Mouse (Mus musculus) hindbrain, embryonic 13.5 days (tissue): ENCODE measurements around the gene Dyrk3. TPM values are rescaled to one million over a fixed set of nuclear protein-coding genes. Genes with fewer than 3 reads are reported as not detected.

ENCODE experiments used
- ATAC-seq: fragments of 200-750 bp; cut with Nextera tagmentation; 2 replicates; pipeline ENCODE4 v1.8.0; 2017; ENCODE audit warnings: moderate TSS enrichment; ENCODE audit not compliant: low FRiP score
- H3K27ac ChIP-seq: fragments of 300-500 bp; sonication (generic); 2 replicates; pipeline ENCODE4 v1.5.1; 2015; ENCODE audit warnings: inconsistent platforms, mild to moderate bottlenecking, moderate library complexity
- H3K27me3 ChIP-seq: fragments of 300-500 bp; sonication (generic); 2 replicates; pipeline ENCODE4 v1.6.1; 2015; ENCODE audit warnings: mild to moderate bottlenecking, inconsistent platforms
- H3K36me3 ChIP-seq: fragments of 300-500 bp; sonication (generic); 2 replicates; pipeline ENCODE4 v1.6.1; 2015; ENCODE audit warnings: mild to moderate bottlenecking, inconsistent platforms
- H3K4me1 ChIP-seq: fragments of 300-500 bp; sonication (generic); replicated peaks from 2 replicates; pipeline ENCODE4 v1.6.1; 2015; ENCODE audit warnings: inconsistent platforms
- H3K4me2 ChIP-seq: fragments of 300-500 bp; sonication (generic); 2 replicates; pipeline ENCODE4 v1.6.1; 2015; ENCODE audit warnings: inconsistent platforms, mild to moderate bottlenecking, moderate library complexity
- H3K4me3 ChIP-seq: fragments of 300-500 bp; sonication (generic); 2 replicates; pipeline ENCODE4 v1.5.1; 2015; ENCODE audit warnings: mild to moderate bottlenecking, inconsistent platforms
- H3K9ac ChIP-seq: fragments of 300-500 bp; sonication (generic); 2 replicates; pipeline ENCODE4 v1.6.1; 2015; ENCODE audit warnings: mild to moderate bottlenecking, inconsistent platforms
- H3K9me3 ChIP-seq: fragments of 300-500 bp; sonication (generic); 2 replicates; pipeline ENCODE4 v1.6.1; 2016; ENCODE audit warnings: inconsistent platforms
- WGBS: fragments of 180-500 bp; shearing (Covaris S2); methylation state at CpG from one replicate; pipeline ENCODE4 v1.1.7; 2015; 5-methylcytosine and 5-hydroxymethylcytosine counted together
- polyA plus RNA-seq: library from polyadenylated mRNA; unstranded; fragments of >200 nt; fragmentation: Nextera tagmentation; extraction: Ambion mirVana; gene quantifications from 2 replicates; pipeline ENCODE4 v1.2.1, GENCODE M21; 2015

The Dyrk3 gene
- polyA plus RNA-seq, 1 experiment from 2014 or later: 15.6 TPM

DNA sequence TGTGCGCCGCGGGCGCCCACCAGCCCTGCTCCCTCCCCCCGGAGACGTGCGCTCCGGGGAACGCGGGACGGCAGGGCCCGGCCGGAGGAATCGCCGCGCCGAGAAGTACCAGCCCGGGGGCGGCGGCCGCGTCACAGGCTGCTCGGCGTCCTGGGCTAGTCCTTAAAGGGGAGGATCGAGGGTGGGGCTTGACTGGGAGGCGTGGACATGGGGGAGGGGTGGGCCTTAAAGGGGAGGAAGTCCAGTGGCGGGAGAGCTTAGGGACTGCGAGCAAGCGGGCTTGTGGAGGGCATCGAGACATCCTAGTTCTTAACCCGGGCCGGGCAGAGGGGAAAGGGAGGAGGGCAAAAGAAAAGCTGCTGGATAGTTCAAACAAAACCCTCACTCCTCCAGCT is 40.4 kb downstream of the Dyrk3 start, which contains the start of gene Mapkapk2:
Mapkapk2 (minus strand) TSS at position 127 of the 395 bp plus-strand sequence.
- H3K27ac ChIP-seq: peak within 1 kb of the TSS; percentile 88
- no peaks in the 10 kb centered on the region for H3K36me3 ChIP-seq
- WGBS: under 1% methylated on average over 32 of the region's 32 CpGs
- ATAC-seq: peak; percentile 96
- peaks cover 44% of the 10 kb centered on the region for H3K4me1 ChIP-seq
- H3K4me2 ChIP-seq: peak within 1 kb of the TSS; percentile 80
- peak within 1 kb of the TSS; percentile 93 for H3K4me3 ChIP-seq
- H3K9ac ChIP-seq: peak within 1 kb of the TSS; percentile 93
- peaks cover 3% of the 10 kb centered on the region; the same call in 1 of the 2 replicates for H3K27me3 ChIP-seq
- H3K9me3 ChIP-seq: no peaks in the 10 kb centered on the region

DNA sequence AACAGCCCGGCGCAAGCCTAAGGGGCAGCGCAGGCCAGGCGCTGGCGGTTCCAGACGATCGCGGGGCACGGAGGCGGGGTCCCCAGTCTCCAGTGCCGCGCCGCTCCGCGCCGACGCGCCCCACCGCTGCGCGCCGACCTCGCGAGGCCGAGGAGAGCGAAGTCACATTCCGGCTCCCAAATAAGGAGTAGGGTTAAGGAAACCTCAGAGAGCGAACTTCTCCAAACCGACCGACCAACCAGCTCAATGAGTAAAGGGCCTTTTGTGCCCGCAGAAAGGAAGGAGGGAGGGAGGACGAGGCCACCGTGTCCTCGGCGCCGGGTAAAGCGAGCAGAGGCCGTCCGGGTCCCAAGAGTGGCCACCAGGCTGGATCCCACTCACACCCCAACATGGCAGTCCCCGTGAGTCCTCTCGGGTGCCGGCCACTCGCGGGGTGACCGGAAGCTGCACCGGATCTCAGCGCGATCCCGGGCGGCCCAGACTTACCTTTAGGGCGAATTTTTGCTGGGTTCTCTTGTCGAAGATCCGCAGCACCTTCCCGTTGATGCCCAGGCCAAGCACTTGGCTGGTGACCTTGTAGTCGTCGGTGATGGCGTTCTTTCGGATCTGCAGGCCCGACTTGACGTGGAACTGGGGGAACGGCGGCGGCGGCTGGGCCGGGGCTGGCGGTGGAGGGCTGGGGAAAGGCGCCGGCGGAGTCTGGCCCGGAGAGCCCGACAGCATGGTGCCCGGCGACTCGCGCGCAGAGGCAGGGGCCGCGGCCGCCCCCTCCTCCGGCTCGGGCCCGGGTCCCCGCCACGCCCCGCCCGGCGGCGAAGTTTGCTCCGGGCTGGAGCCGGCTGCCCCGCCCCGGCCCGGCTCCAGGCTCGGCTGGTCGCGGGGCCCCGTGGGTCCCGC is 41.1 kb downstream of the Dyrk3 start:
- peak overlapping the region; percentile 93 for H3K9ac ChIP-seq
- peak overlapping the region; percentile 80 for H3K4me2 ChIP-seq
- H3K4me1 ChIP-seq: peaks cover 50% of the 10 kb centered on the region
- no peaks in the 10 kb centered on the region for H3K36me3 ChIP-seq
- peak overlapping the region; percentile 93 for H3K4me3 ChIP-seq
- H3K27me3 ChIP-seq: peaks cover 3% of the 10 kb centered on the region; the same call in 1 of the 2 replicates
- WGBS: under 1% methylated on average over 82 of the region's 98 CpGs
- H3K9me3 ChIP-seq: no peaks in the 10 kb centered on the region
- peak overlapping the region; percentile 88 for H3K27ac ChIP-seq
- ATAC-seq: peak; percentile 71

GRCm38 (mm10) chr1:131096132-131096695 is 41.9 kb downstream of the Dyrk3 start:
- no peaks in the 10 kb centered on the region for H3K36me3 ChIP-seq
- H3K9me3 ChIP-seq: no peaks in the 10 kb centered on the region
- H3K4me2 ChIP-seq: peak overlapping the region; percentile 80
- H3K27ac ChIP-seq: peak overlapping the region; percentile 88
- H3K4me1 ChIP-seq: peaks cover 55% of the 10 kb centered on the region
- H3K4me3 ChIP-seq: peak overlapping the region; percentile 93
- 26% methylated on average over 9 of the region's 9 CpGs for WGBS
- ATAC-seq: no peak
- H3K27me3 ChIP-seq: peaks cover 3% of the 10 kb centered on the region; the same call in 1 of the 2 replicates
- H3K9ac ChIP-seq: peak overlapping the region; percentile 93

DNA sequence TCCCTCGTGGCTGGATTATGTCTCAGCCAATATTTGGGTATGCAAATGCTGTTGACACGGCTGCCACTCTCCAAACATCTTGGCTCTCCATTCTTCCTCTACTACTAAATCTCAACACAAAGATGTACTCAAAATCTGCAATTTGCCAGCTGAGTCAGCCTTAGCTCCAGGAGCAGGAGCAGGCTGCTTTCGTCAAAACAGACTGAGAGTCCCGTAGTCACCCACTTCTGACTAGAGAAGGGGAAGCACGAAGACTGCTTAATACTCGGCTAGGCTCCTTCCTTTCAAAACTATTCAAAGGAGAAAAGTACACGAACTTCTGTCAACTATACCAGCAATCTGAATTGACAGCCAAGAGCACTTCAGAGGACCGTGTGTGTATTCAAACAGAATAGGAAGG is 42.6 kb downstream of the Dyrk3 start:
- no peak for ATAC-seq
- Histone ChIP-seq H3K4me2 (peak overlapping the region; percentile 80), H3K4me3 (peak overlapping the region; percentile 93), H3K9ac (peak overlapping the region; percentile 93), H3K27me3 (peaks cover 3% of the 10 kb centered on the region; the same call in 1 of the 2 replicates), H3K9me3 (no peaks in the 10 kb centered on the region), H3K4me1 (peaks cover 61% of the 10 kb centered on the region), H3K27ac (no peak overlapping the region), H3K36me3 (no peaks in the 10 kb centered on the region)
- 19% methylated on average over 8 of the region's 8 CpGs for WGBS

- Histone ChIP-seq H3K9ac (no peak overlapping the region), H3K4me3 (no peak overlapping the region), H3K4me2 (no peak overlapping the region), H3K27ac (no peak overlapping the region), H3K27me3 (no peaks in the 10 kb centered on the region), H3K9me3 (no peaks in the 10 kb centered on the region), H3K4me1 (peaks cover 78% of the 10 kb centered on the region), H3K36me3 (no peaks in the 10 kb centered on the region)
- no peak for ATAC-seq
- 81% methylated on average over 8 of the region's 8 CpGs for WGBS
Observed at GRCm38 (mm10) chr1:131093889-131094288, 44.3 kb downstream of the Dyrk3 start.

- Histone ChIP-seq H3K9me3 (no peaks in the 10 kb centered on the region), H3K36me3 (no peaks in the 10 kb centered on the region), H3K4me3 (no peak overlapping the region), H3K9ac (no peak overlapping the region), H3K27me3 (no peaks in the 10 kb centered on the region), H3K4me2 (no peak overlapping the region), H3K27ac (no peak overlapping the region), H3K4me1 (peaks cover 83% of the 10 kb centered on the region)
- WGBS: 94% methylated on average over 3 of the region's 3 CpGs
- no peak for ATAC-seq
Observed at GRCm38 (mm10) chr1:131092846-131093245, 45.3 kb downstream of the Dyrk3 start.

- Histone ChIP-seq H3K27ac (no peak overlapping the region), H3K9me3 (no peaks in the 10 kb centered on the region), H3K27me3 (no peaks in the 10 kb centered on the region), H3K36me3 (no peaks in the 10 kb centered on the region), H3K9ac (no peak overlapping the region), H3K4me1 (peaks cover 89% of the 10 kb centered on the region), H3K4me2 (no peak overlapping the region), H3K4me3 (no peak overlapping the region)
- ATAC-seq: no peak
- WGBS: 87% methylated on average over 3 of the region's 3 CpGs
Observed at GRCm38 (mm10) chr1:131092173-131092572, 46.0 kb downstream of the Dyrk3 start.

DNA sequence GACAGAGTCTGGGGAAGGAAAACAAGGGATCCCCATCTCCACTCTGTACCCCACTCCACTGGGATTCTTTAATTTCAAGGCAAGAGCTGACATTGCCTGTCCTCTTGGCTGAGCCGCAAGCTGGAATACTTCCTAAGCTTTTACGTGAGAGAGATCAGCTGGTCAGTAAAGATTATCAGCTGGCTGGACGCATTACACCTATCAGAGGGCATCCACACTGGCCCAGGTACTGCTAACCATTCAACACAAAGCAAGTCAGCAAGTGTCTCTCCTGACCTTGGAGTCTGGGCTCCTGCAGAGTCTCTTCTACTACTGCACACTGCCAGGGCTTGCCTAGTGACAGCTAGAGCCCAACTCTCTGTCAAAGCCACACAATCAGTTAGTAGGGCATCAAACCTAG is 46.7 kb downstream of the Dyrk3 start:
- Histone ChIP-seq H3K4me1 (peaks cover 95% of the 10 kb centered on the region), H3K36me3 (no peaks in the 10 kb centered on the region), H3K9me3 (no peaks in the 10 kb centered on the region), H3K27ac (no peak overlapping the region), H3K9ac (no peak overlapping the region), H3K4me2 (no peak overlapping the region), H3K27me3 (no peaks in the 10 kb centered on the region), H3K4me3 (no peak overlapping the region)
- WGBS: 89% methylated on average over 3 of the region's 3 CpGs
- no peak for ATAC-seq

DNA sequence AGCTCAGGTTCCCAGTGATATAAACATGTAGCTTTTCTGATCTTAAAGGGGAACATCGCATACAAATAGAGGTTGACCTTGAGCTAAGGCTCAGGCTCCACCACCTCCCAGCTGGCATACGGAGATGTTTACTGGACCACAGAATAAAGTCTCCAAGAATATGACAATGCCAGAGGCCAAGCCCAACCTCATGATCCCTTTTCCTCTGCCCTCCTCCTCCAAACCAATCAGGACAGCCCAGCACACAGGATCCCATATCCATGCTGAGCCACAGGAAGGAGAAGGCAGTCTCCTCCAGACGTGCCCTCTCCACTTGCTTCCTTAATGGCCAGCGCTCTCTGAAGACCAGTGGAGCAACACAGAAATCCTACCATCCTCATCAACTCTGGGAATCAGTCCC is 47.3 kb downstream of the Dyrk3 start:
- ATAC-seq: no peak
- Histone ChIP-seq H3K9me3 (no peaks in the 10 kb centered on the region), H3K9ac (no peak overlapping the region), H3K27me3 (no peaks in the 10 kb centered on the region), H3K4me1 (peaks cover 95% of the 10 kb centered on the region), H3K4me3 (no peak overlapping the region), H3K4me2 (no peak overlapping the region), H3K36me3 (no peaks in the 10 kb centered on the region), H3K27ac (no peak overlapping the region)
- 86% methylated on average over 4 of the region's 4 CpGs for WGBS

DNA sequence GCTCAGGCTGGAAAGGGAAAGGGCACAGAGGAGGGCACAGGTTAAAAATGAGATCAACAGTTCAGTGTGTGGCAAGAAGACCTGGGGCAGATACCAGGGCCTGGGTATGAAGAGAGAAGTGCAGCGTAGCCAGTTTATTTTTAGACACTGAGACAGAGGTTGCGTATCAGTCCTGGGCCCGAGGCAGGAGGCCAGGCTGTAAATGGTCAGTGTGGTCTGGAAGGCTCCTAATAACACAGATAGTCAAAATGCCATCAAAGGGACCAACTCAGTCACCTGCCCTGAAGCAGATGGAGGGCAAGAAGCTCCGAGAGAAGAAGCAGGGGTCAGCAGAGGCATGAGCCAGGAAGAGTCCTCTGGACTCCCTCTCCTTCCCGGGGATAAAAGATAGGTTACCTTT is 47.9 kb downstream of the Dyrk3 start:
- H3K27ac ChIP-seq: no peak overlapping the region
- H3K4me1 ChIP-seq: peaks cover 95% of the 10 kb centered on the region
- no peak overlapping the region for H3K4me2 ChIP-seq
- H3K36me3 ChIP-seq: no peaks in the 10 kb centered on the region
- no peaks in the 10 kb centered on the region for H3K9me3 ChIP-seq
- no peak overlapping the region for H3K9ac ChIP-seq
- H3K4me3 ChIP-seq: no peak overlapping the region
- WGBS: 83% methylated on average over 5 of the region's 5 CpGs
- no peaks in the 10 kb centered on the region for H3K27me3 ChIP-seq
- no peak for ATAC-seq

DNA sequence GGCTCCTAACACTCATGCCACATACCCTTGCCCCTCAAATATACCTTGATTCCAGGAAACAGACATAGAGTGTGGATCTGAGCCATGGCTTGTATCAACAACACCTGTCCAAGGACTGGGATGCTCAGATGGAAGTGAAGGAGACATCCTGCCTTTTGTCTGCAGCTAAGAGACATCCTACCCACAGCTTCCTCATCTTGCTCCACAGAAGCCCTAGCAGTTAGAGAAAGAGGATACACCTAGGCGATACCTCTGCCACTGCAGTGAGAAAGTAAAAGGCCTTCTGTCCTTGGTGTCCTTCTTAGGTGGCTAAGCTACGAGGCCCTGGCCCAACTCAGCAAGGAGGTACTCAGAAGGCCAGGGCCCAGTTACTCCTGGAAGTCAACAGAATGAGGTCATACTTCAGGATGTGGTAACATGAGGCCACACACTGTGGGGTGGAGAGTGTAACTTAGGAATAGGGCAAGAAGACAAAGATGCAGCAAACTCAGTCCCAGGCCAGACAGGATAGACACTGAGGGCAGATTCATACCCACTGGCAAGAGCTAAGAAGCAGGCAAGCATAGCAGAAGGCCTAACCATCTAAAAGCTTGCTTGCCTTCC is 48.5 kb downstream of the Dyrk3 start:
- H3K27me3 ChIP-seq: no peaks in the 10 kb centered on the region
- H3K4me1 ChIP-seq: peaks cover 95% of the 10 kb centered on the region
- WGBS: 92% methylated on average over 2 of the region's 2 CpGs
- no peaks in the 10 kb centered on the region for H3K36me3 ChIP-seq
- H3K4me2 ChIP-seq: no peak overlapping the region
- H3K4me3 ChIP-seq: no peak overlapping the region
- no peak overlapping the region for H3K9ac ChIP-seq
- no peak for ATAC-seq
- H3K27ac ChIP-seq: no peak overlapping the region
- H3K9me3 ChIP-seq: no peaks in the 10 kb centered on the region

- peaks cover 95% of the 10 kb centered on the region for H3K4me1 ChIP-seq
- H3K4me2 ChIP-seq: no peak overlapping the region
- H3K9ac ChIP-seq: no peak overlapping the region
- WGBS: 57% methylated on average over 11 of the region's 11 CpGs
- H3K4me3 ChIP-seq: no peak overlapping the region
- H3K36me3 ChIP-seq: no peaks in the 10 kb centered on the region
- no peaks in the 10 kb centered on the region for H3K27me3 ChIP-seq
- H3K27ac ChIP-seq: no peak overlapping the region
- ATAC-seq: no peak
- no peaks in the 10 kb centered on the region for H3K9me3 ChIP-seq
Observed at GRCm38 (mm10) chr1:131088547-131088946, 49.6 kb downstream of the Dyrk3 start.
